Mouse (Mus musculus) G1E (cell line): ENCODE data around the gene Enpp3. TPM values are rescaled to one million over a fixed set of nuclear protein-coding genes. Genes with fewer than 3 reads are reported as not detected.

Experiments
- ATAC-seq: 2 replicates; pipeline ENCODE4 v1.8.0; 2016; ENCODE audit warnings: mild to moderate bottlenecking; ENCODE audit not compliant: insufficient number of reproducible peaks, poor library complexity, low FRiP score, severe bottlenecking; ENCODE audit errors: extremely low read depth
- DNase-seq: peaks from one replicate; pipeline ENCODE4 v3.0.0; 2012; ENCODE audit warnings: low spot score
- H3K27me3 ChIP-seq: 2 replicates; pipeline ENCODE4 v1.6.1; 2012; ENCODE audit warnings: mild to moderate bottlenecking, low read length, inconsistent platforms; ENCODE audit not compliant: insufficient read depth
- H3K36me3 ChIP-seq: replicated peaks from 2 replicates; pipeline ENCODE3; 2012; ENCODE audit warnings: mild to moderate bottlenecking, inconsistent platforms
- H3K4me1 ChIP-seq: 2 replicates; pipeline ENCODE4 v1.6.1; 2012; ENCODE audit warnings: low read depth, low read length, inconsistent platforms, mixed read lengths; ENCODE audit not compliant: insufficient read depth
- H3K4me3 ChIP-seq: 2 replicates; pipeline ENCODE4 v1.5.1; 2012; ENCODE audit warnings: low read depth, mild to moderate bottlenecking, inconsistent platforms, low read length, moderate library complexity, mixed read lengths
- H3K9me3 ChIP-seq: replicated peaks from 2 replicates; pipeline ENCODE4 v1.6.1; 2012; ENCODE audit warnings: inconsistent platforms
- CTCF ChIP-seq: IDR thresholded peaks from 2 replicates; pipeline ENCODE4 v1.5.1; 2012; ENCODE audit warnings: low read depth, low read length, inconsistent platforms, mixed read lengths
- GATA1 ChIP-seq: IDR thresholded peaks from 2 replicates; pipeline ENCODE4 v1.6.1; 2012; ENCODE audit warnings: borderline replicate concordance, low read length, inconsistent platforms, mixed read lengths
- GATA2 ChIP-seq: IDR thresholded peaks from 2 replicates; pipeline ENCODE4 v1.6.1; 2012; ENCODE audit warnings: low read depth, low read length, inconsistent platforms, borderline replicate concordance
- POLR2AphosphoS5 ChIP-seq: IDR thresholded peaks from 2 replicates; pipeline ENCODE4 v1.6.1; 2012; ENCODE audit warnings: low read depth, low read length, inconsistent platforms; ENCODE audit not compliant: insufficient replicate concordance
- TAL1 ChIP-seq: conservative IDR thresholded peaks from 2 replicates; pipeline ENCODE4 v1.6.1; 2012; ENCODE audit warnings: low read depth, low read length, inconsistent platforms, mixed read lengths
- polyA plus RNA-seq: library from polyadenylated mRNA; stranded (reverse); fragments of >175 nt; gene quantifications from 2 replicates; pipeline ENCODE4 v1.2.3, GENCODE M21; 2012
- total RNA-seq, 2 experiments: library from RNA; stranded (forward) in 1 of 2; stranded (reverse) in 1 of 2; fragments of 200-1000 nt in 1 of 2; fragments of >200 nt in 1 of 2; fragmentation: Nextera tagmentation in 1 of 2; gene quantifications; 2 replicates each; pipeline ENCODE4 v1.2.3; 2014 to 2017

Enpp3 gene
- total and polyA plus RNA-seq, 3 experiments, result 0.27 TPM; not detected in 2

DNA sequence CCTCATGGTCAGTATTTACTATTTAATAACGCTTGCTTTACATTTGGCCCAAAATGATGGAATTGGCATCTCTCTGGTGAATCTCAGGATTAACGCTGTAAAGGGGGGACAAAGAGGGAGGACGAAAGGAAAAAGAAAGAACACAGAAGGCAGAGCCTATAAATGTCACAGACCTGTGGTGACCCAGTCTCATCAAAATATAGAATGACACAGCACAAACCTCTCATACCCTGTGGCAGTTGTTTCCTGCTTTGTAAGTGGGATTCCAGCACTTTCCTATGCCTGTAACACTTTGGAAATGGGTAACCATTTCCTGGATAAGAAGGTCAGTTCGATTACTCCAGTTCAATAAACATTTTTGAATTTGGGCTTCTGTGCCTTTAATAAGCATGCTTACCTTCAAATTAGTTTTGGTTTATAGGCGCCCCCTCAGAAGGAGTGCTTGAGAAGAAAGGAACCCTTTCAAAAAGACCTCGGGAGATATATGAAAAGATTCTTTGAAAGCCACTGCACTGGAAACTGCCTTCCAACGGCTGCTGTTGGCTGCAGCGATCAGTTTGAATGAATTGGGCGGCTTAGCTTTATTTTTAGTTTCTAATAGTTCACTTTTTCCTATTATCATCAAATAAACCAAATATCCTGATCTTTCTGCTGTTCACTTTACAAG is 87.6 kb downstream of the Enpp3 start:
- TF ChIP-seq CTCF (no peak), TAL1 (no peak), GATA1 (no peak), GATA2 (no peak), POLR2AphosphoS5 (no peak)
- Histone ChIP-seq H3K4me1 (peaks cover 68% of the 10 kb centered on the region), H3K27me3 (no peaks in the 10 kb centered on the region), H3K36me3 (no peaks in the 10 kb centered on the region), H3K4me3 (no peak overlapping the region), H3K9me3 (no peaks in the 10 kb centered on the region; the same call in 1 of the 2 replicates)
- ATAC-seq (no peak), DNase-seq (no peak)

DNA sequence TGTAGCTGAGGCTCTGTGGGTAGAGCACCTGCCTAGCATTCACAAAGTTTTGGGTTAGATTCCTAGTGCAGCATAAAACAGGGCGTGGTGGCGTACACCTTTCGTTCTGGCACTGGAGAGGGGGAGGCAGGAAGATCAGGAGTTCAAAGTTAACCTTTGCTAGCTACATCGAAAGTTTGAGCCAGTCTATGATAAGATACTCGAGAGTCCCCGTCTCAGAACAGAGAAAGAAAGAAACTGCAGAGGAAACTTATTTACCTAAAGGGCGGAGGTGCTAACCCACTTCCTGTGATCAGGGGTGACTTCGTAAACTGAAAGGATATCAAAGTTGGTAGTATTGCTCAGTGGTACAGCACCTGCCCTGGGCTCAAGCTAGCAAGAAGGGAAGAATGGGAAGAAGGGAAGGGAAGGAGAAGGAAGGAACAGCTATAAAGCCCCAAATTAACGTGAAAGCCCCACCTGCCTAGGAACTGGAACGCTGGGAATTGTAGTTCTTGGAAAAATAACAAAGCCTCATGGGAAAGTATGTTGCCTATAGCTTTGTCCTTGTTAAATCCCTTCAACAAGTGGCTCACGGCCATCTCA is 88.3 kb downstream of the Enpp3 start:
- Histone ChIP-seq H3K9me3 (no peaks in the 10 kb centered on the region; the same call in 1 of the 2 replicates), H3K4me1 (peaks cover 61% of the 10 kb centered on the region), H3K4me3 (peak overlapping the region; percentile 42; the same call in 1 of the 2 replicates), H3K36me3 (no peaks in the 10 kb centered on the region), H3K27me3 (no peaks in the 10 kb centered on the region)
- TF ChIP-seq TAL1 (no peak), POLR2AphosphoS5 (no peak), GATA1 (no peak), GATA2 (no peak), CTCF (no peak)
- ATAC-seq, result no peak
- DNase-seq, result no peak

GRCm38 (mm10) chr10:24753536-24754250 is 88.9 kb downstream of the Enpp3 start:
- DNase-seq (no peak), ATAC-seq (no peak)
- TF ChIP-seq POLR2AphosphoS5 (no peak), CTCF (no peak), TAL1 (no peak), GATA1 (no peak), GATA2 (no peak)
- Histone ChIP-seq H3K9me3 (no peaks in the 10 kb centered on the region; the same call in 1 of the 2 replicates), H3K4me3 (peak overlapping the region; percentile 42; the same call in 1 of the 2 replicates), H3K27me3 (no peaks in the 10 kb centered on the region), H3K36me3 (no peaks in the 10 kb centered on the region), H3K4me1 (peaks cover 55% of the 10 kb centered on the region)

DNA sequence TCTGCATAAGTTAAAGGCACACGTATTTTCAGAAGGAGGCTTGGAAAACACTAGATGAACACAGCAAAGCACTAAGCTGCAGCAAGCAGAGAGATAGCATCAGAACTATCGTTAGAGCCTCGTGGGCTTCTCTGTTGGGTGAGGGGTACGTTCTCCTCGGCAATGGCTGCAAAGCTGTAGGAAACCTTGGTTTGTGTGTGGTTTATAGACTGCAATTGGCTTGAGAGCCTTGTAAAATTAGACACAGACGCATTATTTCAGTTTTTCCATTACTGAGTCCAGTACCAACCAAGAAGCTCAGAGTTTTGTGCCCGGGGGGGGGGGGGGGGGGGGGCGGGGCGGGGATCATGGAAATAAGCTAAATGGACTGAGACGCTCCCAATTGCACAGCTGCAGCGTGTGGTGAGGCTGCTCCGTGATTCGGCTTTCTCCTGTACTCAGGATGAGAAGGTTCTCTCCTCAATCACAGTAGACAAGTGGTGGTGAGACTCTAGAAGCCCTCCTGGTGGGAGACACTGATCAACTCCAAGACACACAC is 99.6 kb downstream of the Enpp3 start:
- Histone ChIP-seq H3K27me3 (no peaks in the 10 kb centered on the region), H3K4me3 (no peak overlapping the region; the same call in 1 of the 2 replicates), H3K4me1 (peaks cover 25% of the 10 kb centered on the region), H3K9me3 (no peaks in the 10 kb centered on the region), H3K36me3 (no peaks in the 10 kb centered on the region)
- no peak for ATAC-seq
- no peak for DNase-seq
- TF ChIP-seq CTCF, result no peak
- no peak for TF ChIP-seq POLR2AphosphoS5
- TF ChIP-seq TAL1, result no peak
- TF ChIP-seq GATA1, result no peak
- no peak for TF ChIP-seq GATA2

- no peak for DNase-seq
- Histone ChIP-seq H3K27me3 (no peaks in the 10 kb centered on the region), H3K4me3 (no peak overlapping the region), H3K4me1 (peaks cover 25% of the 10 kb centered on the region), H3K36me3 (no peaks in the 10 kb centered on the region), H3K9me3 (no peaks in the 10 kb centered on the region)
- TF ChIP-seq TAL1, result no peak
- TF ChIP-seq GATA2, result no peak
- TF ChIP-seq GATA1, result no peak
- TF ChIP-seq POLR2AphosphoS5, result no peak
- TF ChIP-seq CTCF, result no peak
- peak; percentile 22 for ATAC-seq
Observed at GRCm38 (mm10) chr10:24741229-24742198, 101.1 kb downstream of the Enpp3 start.
